Mouse (Mus musculus) mesoderm, embryonic 11.5 days (tissue): ENCODE measurements around the gene Vwa5b1.

Source experiments
- DNase-seq: peaks from one replicate; pipeline ENCODE4 v3.0.0-alpha.2; 2012; ENCODE audit warnings: low read depth, low spot score

The Vwa5b1 gene

DNA sequence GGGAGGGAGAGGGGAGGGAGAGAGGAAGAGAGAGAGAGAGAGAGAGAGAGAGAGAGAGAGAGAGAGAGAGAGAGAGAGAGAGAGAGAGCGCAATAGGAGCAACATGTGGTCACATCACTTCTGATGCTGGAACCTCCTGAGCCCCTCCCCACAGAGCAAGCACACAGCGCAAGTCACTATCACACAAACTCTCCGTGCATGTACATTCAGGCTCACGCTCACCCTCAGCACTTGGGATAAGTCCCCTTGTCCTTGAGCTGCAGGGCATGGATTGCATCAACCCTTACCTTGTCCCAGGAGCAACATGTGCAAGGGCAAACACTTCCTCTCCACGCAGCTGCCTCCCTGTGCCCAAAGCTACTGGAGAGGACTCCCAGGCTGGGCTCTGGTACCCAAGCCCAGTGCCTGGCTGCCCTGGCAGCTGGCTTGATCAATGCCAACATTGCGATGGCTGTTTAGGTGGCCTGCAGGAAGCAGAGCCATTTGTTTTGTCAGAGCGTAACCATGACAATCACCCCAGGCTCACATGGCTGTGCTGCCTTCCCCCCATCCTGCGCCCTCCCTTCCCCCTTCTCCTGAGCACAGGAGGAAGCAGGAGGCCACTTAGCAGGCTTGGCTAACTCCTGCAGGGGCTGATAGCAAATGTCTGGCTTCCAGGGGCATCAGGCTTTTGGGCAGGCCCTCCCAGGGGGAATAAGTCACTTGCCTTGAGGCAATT lies at the start of gene Vwa5b1:
Gene Vwa5b1 (minus strand): TSS at position 457 of the 718 bp plus-strand sequence.
- peak; percentile 76 for DNase-seq

DNA sequence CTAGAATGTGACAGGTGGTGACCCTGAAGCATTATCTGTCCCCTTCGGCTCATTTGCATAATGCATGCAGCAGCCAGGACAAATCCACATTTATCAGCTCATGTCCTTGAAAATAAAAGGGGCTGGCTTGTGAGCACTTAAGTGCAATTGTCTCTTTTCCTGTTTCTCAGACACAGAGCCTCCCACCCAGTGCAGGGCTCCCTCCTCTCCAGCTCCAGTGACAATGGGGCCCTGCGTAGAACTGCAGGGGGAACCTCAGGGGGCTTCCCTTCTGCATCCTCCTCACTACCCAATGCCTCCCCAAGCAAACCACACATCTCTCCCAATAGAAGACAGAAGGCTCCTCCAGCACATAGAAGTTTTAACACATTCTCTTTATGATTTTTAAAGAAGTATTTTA lies 47.1 kb upstream of the Vwa5b1 start:
- peak; percentile 21 for DNase-seq

DNA sequence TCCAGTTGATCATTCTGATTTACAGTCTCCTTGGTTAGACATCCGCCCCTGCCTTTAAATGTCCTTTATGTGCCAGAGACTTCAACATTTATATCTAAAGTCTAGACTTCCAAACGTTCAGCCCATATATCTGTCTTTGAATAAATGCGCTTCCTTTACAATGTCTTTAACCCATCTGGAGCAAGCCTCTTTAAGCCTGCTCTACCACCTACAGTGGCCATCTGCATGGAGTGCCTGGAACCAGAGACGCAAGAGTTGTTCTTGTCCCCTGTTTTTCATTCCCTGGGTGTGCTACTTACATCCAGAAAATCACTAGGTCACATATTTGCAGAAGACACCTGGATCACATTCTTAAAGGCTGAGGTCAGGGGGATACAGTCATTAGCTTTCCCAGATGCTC lies 44.4 kb upstream of the Vwa5b1 start:
- DNase-seq: no peak

DNA sequence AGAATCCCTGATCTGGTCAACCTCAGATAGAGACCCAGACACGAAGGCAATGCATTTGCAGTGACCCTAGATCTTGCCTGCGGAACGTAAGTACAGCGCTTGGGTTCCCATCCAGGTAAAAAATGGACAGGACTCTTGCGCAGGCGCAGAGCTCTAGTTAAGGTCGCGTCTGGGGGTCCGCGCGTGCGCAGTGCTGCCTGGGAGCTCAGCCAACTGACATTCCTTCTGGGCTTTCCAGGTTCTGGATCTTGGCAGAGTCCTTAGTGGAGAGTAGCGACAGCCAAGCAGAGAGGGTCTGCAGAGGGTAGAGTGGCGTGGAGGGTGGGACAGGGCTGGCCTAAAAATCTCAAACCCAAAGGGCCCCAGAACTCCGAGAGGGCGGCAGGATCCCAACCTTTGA lies 41.9 kb upstream of the Vwa5b1 start:
- peak; percentile 24 for DNase-seq

DNA sequence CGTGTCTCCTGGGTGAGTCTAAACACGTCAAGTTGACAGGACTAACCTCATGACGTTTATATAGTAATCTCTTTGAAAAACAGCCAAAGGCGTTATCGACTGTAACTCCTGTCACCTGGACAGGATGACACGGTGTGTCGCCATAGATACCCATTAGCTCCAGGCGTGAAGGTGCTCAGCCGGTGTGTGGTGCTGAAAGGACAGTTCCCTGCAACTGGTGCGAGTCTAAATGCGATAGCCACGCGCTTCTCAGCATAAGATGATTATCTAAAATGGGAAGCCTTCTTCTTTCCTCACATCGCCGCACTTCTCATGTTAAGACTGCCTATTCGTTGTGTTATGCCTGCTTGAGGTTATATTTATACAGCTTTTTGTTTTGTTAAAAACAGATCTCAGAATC lies 40.8 kb upstream of the Vwa5b1 start:
- DNase-seq: peak; percentile 74

DNA sequence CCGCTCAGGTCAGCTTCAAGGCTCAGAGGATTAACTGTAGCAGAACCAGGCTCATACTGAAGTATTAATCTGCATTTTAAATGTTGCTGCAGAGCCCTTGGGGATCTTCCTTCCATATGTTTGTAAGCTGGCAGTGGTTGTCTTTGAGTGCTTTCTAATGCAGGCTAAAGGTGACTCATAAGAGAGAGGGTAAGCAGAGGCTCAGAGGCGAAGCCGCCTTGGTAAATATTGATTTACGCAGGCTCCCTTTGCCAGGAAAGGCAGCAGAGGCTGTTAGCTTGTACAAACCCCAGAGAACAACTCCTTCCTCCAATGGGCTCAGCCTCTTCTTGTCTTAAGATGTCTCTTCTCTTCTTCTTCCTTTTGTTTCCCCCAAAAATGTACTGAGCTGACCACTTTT lies 36.5 kb upstream of the Vwa5b1 start:
- DNase-seq: no peak

DNA sequence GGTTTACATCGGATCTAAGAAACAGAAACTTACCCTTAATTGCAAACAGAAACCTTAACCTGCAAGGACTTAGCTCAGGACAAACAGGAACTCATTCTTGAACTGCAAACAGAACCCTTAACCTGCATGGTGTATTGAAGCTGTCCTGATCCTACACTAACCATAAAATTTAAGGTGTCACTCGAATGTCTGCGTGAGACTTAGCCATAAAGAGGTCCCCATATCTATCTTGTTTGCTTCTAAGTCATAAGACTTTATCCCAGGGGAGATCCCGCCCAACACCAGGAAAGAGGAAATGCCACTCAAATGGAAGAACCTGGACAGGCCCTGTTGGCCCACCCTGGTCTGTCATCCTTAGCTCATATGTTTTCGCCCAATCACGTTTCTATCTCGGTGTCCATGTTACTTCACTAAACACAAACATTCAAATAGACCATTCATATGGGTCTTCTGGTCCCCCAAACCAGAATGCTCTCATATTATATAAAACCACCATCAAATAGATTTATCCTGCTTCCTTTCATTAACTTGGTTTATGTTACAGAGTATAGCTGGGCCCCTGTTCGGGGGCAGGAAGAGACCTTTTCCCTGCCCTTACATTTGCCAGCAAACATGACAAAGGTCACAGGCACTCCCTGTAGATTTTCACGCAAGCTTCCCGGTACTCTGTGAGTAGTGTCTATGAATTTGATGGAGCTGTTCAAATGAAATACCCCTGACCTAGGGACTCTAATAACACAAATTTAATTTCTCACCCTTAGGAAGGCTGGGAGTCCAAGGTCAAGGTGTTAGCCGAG lies 34.6 kb upstream of the Vwa5b1 start:
- no peak for DNase-seq

DNA sequence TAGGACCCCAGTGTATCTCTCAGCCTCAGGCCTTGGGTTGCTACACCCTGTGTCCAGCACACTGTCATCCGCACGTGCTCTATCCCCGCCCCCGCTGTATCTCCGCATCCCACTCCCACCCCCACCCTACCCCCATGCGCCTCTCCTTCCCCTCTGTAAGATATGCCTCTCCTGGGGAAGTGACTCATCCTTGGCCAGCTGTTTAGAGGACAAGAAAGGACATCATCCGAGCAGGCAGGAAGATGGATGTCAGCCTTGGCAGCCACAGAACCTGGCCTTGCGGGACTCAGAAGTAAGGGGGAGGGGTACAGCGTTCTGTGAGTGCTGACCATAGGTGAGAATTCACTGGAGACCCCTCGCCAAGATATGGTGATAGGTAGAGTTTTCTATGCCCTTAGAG lies 30.8 kb upstream of the Vwa5b1 start:
- DNase-seq: no peak

DNA sequence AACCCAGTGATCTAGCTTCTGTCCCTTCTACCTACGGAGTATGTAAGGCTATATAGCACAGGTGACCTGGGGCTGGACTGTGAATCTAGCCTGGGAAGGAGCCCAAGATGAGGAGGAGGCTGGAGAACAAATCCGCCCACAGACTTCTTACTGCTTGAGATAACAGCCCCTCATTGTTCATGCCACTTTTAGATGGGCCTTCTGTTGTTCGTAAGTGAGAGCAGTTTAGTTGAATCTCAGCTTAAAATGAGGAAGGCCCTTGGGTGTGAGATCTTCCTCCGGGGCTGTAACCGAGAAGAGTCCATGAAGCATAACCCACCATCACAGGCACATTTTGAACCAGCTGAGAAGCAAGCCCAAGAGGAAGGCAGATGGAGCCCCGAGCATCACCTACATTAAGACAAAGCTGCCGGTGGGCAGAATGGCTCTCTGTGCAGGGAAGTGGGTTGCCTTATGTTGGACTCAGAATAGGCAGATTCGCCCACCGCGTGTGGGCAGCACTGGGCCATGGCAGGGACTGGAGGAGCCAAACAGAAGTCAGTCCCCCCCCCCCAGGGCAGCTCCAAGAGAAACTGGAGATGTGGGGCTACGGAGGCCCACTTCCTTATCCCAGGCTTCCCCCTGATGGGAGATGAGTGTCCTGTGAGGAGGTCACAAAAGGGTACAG lies 24.4 kb upstream of the Vwa5b1 start:
- no peak for DNase-seq

DNA sequence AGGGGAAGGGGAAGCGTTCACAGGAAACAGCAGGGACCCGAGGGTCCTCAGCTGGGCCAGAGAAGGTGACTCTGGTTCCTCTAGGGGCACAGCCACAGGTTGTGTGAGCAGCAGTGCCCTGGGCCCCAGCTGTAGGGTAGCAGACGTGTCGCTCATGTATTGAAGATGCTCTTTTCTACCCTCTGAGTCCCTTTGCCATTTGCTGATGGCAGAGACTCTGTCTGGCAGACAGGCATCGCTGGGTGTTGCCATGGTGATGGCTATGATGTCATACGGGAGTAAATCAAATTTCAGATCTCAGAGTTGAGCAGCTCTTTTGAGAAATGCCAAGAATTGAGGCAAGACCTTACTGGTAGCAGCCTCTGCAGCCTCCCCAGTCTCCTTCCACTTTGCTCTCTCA lies 17.4 kb upstream of the Vwa5b1 start:
- DNase-seq: peak; percentile 52

DNA sequence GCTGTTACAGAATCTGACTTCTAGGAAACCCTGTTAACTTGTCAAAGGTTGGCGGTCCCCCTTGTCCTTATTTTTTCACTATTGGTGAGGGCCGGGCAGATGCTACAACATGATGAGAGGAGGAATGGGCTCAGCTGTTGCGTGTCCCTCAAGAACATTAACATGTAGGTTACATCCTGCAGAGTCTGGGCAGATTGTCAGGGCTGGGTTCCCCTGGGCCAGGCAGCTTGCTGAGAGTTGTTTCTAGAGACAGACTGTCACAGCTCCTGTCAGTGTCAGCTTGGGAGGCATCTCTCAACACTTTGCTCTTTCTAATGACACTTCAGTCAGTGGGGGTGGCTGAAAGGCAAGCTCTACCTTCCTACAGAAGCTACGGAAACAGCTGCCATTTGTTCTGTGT lies 16.2 kb upstream of the Vwa5b1 start:
- no peak for DNase-seq

DNA sequence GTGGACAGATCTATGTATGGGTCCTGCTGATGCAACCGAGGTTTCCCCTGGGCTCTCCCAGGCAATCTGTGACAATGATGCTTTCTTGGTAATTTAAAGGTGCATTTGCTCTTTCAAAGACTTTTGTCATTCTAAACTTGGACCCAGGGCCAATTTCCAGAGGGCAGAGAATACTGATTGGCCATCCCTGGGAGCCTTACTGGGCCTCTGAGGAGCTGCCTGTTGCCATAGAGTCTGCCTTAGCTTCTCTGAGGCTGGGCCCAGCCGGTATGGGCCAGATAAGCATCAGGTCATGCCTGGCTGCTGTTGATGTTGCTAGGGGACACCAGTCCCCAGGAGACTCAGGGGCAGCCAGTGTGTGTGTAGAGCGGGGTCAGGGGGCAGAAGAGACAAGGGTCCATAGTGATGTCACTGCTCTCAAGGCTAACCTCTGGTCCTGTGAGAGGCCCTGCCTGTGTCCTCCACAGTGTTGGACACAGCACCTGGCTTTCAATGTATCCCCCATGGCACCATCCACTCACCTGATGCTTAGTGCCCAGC lies 12.5 kb upstream of the Vwa5b1 start:
- DNase-seq: peak; percentile 19

DNA sequence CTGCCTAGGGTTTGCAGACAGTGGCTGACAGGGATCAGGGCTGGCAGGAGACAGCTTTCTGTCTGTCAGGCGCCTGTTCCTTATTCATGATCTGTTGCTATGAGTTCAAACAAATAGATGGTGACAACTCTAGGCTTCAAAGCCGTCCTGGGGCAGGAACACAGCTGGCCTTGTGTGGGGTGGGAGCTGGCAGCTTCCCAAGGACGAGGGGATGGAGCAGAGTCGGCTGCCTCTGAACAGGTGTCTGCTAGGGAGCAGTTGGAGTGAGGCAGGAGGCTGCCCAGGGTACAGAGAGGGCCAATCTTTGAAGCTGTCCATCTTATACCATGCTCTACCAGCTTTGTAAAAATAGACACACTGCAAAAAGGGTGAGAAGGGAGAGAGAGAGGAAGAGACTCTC lies 6.6 kb upstream of the Vwa5b1 start:
- DNase-seq: no peak

DNA sequence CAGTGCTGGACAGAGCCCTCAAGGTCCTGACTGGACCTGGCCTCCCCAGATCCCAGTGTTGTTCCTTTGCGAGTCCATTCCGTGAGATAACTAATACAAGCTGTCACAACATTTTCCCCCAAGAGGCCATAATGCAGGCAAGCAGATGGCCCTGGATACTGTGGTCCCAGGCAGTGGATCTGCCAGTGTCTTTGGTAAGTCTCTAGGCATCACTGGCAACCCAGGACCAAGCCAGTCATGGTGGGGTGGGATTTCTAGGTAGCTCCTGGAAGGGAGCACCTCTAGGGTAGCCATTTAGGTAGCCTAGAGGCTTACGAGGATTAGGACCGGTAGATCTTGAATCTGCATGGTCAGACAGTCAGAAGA lies 445 bp upstream of the Vwa5b1 start:
- no peak for DNase-seq

DNA sequence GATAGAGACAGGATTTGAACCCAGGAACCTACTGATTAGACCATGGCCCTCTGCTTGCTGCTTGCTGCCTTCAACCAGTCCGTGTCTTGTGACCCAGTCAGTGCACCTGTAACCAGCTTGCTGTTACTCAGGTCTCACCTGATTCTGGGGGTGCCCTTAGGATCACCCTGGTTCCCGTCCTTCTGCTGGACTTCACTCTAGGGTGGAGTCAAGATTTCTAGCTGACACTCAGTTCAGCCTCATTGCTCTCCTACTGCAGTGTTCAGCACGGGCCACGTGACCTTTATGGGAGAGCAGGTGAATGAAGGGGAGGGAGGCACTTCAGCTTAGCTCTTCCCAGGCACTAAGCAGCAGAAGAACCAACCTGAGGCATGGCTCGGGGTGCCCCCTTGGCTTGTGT lies 7.4 kb downstream of the Vwa5b1 start:
- no peak for DNase-seq

DNA sequence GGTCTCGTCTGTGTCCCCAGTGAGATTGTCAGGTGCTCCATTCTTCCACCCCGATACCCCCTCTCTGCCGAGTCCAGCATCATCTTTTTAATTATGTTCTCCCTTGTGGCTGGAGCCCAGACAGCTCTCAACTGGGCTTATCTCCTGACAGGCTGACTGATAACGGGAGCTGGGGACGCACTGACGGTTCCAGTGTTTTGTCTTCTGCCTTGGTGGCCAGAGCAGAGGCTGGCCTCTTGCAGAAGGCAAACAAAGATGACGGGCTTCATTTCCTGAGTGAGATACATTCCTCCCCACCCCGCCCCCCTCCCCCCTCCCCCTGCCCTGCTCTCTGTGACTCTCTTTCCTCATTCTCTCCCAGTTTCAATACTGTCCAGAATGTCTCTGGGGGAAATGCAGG lies 21.2 kb downstream of the Vwa5b1 start:
- no peak for DNase-seq

DNA sequence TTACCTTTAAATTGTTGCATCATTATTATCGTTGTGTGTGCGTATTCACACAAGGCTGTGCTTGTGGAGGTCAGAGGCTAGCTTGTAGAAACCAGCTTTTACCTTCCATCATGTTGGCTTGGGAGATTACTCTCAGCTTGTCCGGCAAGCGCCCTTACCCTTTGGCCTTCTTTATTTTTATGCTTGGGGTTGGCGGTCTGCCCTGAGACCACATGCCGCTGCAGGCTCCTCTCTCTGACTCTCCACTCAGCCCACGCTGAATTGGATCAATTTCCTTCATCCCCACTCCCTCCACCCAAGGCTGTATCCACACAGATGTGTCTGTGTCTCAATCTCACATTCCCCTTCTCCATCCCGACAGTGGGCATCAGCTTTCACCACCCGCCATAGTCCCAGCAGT lies 33.8 kb downstream of the Vwa5b1 start:
- no peak for DNase-seq

DNA sequence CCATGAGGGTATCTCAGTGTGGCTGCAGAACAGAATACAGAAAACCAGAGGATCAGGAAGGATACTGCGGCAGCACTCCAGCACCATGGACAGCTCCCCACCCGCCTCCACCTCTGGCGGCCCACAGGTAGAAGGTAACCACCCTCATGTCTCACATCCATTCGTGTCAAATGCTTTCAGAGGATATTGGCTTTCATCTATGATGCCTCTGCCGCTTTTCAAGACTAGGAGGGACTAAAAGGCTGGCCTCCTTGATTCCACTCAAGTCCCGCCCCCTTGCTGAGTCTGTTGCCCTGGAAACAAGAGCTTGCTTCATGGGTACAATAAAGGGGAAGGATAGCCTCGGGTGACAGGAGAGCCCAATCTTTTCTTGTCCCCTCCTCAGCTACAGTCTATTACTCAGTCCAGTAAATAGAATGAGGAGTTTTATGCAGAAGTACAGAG lies 37.8 kb downstream of the Vwa5b1 start:
- peak; percentile 69 for DNase-seq

DNA sequence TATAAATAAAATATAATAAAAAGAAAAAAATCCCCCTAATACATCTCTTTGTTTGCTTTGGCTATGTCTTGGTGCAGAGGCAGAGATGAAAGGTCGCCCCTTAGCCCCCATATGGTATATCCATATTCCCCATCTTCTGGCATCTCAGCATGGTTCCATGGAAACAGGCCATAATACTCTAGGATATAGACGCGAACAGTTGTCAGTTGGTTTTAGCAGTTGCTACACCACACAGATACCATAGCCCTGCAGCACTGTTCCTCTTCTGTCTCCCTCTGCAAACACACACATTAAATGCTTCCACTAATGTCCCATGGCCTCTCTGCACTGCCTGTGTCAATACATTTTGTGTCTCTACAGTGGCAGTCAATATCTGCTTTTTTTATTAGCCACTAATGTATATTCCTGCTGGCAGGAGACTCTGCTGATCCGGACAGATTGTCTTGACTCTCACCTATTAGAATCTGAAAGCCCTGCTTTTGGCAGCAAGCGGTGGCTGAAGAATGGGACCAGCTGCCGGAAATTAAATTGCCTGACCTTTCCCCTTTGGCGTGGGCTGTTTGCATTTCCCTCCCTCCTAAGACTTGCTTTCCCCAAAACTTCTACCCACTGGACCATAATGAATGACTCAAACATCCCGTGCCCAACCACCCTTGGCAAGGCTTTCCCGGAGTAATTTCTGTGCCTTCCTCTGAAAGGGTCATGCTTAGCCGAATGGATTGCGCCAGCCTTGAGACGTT lies 39.1 kb downstream of the Vwa5b1 start:
- peak; percentile 60 for DNase-seq

DNA sequence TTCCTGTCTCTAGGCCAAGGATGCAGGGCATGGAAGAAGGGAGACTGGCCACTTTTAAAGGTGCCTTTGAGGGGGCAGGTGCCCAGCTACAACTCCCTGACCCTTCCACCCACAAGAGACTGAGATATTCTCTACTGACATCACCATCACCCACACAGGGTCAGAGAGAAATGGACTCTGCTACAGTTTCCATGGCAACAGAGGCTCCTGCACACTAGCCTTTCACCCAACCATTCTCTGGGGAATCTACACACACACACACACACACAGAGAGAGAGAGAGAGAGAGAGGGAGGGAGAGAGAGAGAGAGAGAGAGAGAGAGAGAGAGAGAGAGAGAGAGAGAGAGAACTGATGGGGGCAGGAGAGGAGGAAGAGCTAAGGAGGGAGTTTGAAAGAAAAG lies 50.7 kb downstream of the Vwa5b1 start:
- no peak for DNase-seq

DNA sequence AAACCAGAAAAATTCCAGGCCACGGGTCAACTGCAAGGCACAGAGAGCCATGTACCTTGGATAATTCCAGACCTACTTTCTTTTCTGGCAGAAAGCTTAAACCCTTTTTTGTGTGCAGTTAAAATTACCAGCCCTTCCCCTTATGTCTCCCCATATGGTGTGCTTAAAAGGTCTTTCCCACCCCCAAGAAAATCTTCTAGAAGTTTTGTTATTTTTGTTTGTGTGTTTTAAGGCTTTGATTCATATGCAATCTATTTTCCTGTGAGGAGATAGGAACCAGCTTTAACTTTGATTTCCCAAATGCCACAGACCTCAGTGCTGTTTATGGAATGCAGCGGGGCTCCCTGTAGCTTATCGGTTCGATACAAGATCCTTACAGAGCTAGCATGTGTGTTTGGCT lies 53.2 kb downstream of the Vwa5b1 start:
- no peak for DNase-seq

DNA sequence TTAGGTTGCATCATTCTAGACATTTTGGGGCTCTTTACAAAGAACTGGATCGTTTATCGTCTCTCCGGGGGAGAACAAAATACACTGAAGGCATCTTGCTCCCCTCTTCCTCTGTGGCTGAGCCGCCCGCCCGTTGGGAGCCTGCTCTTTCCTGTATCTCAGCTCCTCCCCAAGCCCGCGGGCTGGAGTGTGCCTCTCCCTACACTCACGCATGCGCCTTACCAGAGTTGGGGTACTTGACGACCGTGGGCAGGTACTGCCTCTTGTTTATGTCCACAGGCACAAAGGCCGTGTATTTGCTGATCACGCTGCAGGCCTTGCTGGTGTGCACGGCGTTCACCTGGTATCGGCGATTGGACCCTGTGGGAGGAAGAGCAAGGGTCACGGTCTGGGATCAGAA lies 57.3 kb downstream of the Vwa5b1 start:
- no peak for DNase-seq
